Mouse (Mus musculus) MEL (cell line): ENCODE data around the gene Gm20388.

ENCODE experiments used
- CHD1 ChIP-seq: IDR thresholded peaks from 2 replicates; pipeline ENCODE4 v1.6.1; 2012; ENCODE audit warnings: low read depth, mild to moderate bottlenecking, inconsistent platforms, low read length, improper control_type of control experiment
- CTCF ChIP-seq, 3 experiments: IDR thresholded peaks in 2 of 3; conservative IDR thresholded peaks in 1 of 3; 2 replicates each; pipeline ENCODE4 v1.5.1; 2011 to 2012; ENCODE audit warnings: low read length in 3 of 3, low read depth in 2 of 3, mild to moderate bottlenecking in 2 of 3, improper control_type of control experiment in 1 of 3, inconsistent platforms in 1 of 3, mixed read lengths in 1 of 3, moderate library complexity in 1 of 3; ENCODE audit not compliant: control insufficient read depth in 1 of 3, insufficient read depth in 1 of 3, poor library complexity in 1 of 3, severe bottlenecking in 1 of 3
- EP300 ChIP-seq, 2 experiments: IDR thresholded peaks; 2 replicates each; pipeline ENCODE4 v1.6.1; 2011; ENCODE audit warnings: improper control_type of control experiment in 2 of 2, low read length in 2 of 2, low read depth in 1 of 2, mild to moderate bottlenecking in 1 of 2
- HCFC1 ChIP-seq: IDR thresholded peaks from 2 replicates; pipeline ENCODE4 v1.6.1; 2012; ENCODE audit warnings: low read depth, mild to moderate bottlenecking, inconsistent platforms, low read length, improper control_type of control experiment, moderate library complexity
- POLR2A ChIP-seq, 2 experiments: IDR thresholded peaks; 2 replicates each; pipeline ENCODE4 v1.6.1; 2011 to 2012; ENCODE audit warnings: low read length in 2 of 2, mild to moderate bottlenecking in 2 of 2, control low read depth in 1 of 2, improper control_type of control experiment in 1 of 2, low read depth in 1 of 2, moderate library complexity in 1 of 2; ENCODE audit not compliant: control insufficient read depth in 1 of 2, insufficient read depth in 1 of 2, poor library complexity in 1 of 2
- POLR2AphosphoS2 ChIP-seq: IDR thresholded peaks from 2 replicates; pipeline ENCODE4 v1.6.1; 2011; ENCODE audit warnings: low read length, improper control_type of control experiment
- SMC3 ChIP-seq: IDR thresholded peaks from 2 replicates; pipeline ENCODE4 v1.6.1; 2011; ENCODE audit warnings: low read depth, low read length, improper control_type of control experiment
- TCF12 ChIP-seq: IDR thresholded peaks from 2 replicates; pipeline ENCODE4 v1.6.1; 2014; ENCODE audit warnings: low read depth, mild to moderate bottlenecking, inconsistent platforms, low read length, improper control_type of control experiment, moderate library complexity
- ZC3H11A ChIP-seq: IDR thresholded peaks from 2 replicates; pipeline ENCODE4 v1.6.1; 2012; ENCODE audit warnings: low read depth, mild to moderate bottlenecking, inconsistent platforms, low read length, improper control_type of control experiment
- ZKSCAN1 ChIP-seq: IDR thresholded peaks from 2 replicates; pipeline ENCODE4 v1.6.1; 2012; ENCODE audit warnings: low read depth, mild to moderate bottlenecking, inconsistent platforms, low read length, improper control_type of control experiment, moderate library complexity
- ZMIZ1 ChIP-seq: IDR thresholded peaks from 2 replicates; pipeline ENCODE4 v1.6.1; 2012; ENCODE audit warnings: low read depth, mild to moderate bottlenecking, inconsistent platforms, low read length, improper control_type of control experiment, moderate library complexity

DNA sequence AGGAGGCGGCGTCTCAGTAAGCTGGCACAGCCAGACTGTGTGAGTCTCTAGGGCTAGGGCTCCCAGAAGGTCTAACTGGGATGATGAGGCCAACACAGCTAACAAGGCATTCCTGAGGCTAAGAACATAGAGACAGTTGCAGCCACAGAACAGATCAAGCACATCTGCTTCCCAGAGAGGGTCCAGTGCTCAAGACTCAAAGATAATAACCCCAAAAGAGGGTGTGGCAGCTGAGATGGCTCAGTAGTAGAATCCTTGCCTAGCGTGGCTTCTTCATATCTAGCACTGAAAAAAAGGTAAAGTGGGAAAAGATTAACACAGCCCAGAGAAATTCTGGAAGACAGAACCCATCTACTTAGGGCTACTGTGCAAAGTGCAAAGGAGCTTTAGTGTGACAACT, 3045.4 kb downstream of the Gm20388 start:
- TF ChIP-seq CHD1 (no peak), POLR2AphosphoS2 (no peak), SMC3 (no peak), ZC3H11A (no peak), ZKSCAN1 (no peak), ZMIZ1 (no peak), POLR2A (IDR thresholded peaks at IDR 0.05; ENCODE audit: control insufficient read depth in 1 of 2, insufficient read depth in 1 of 2, low read depth in 1 of 2, low read length in 2 of 2, poor library complexity in 1 of 2) (no peak), CTCF (IDR thresholded peaks at IDR 0.05 in 2 of 3, conservative IDR thresholded peaks at IDR 0.05 in 1 of 3; ENCODE audit: control insufficient read depth in 1 of 3, insufficient read depth in 1 of 3, low read depth in 2 of 3, low read length in 3 of 3, poor library complexity in 1 of 3, severe bottlenecking in 1 of 3) (no peak), HCFC1 (0 out of 2 replicates have a peak, but pooled peaks have one; percentile 17), EP300 (IDR thresholded peaks at IDR 0.05; ENCODE audit: low read depth in 1 of 2, low read length in 2 of 2) (peak; percentile 69 to 82), TCF12 (peak; percentile 63)
